Mouse (Mus musculus) adrenal gland, postnatal 14 days (tissue): ENCODE results near the gene Myh9. TPM values are rescaled to one million over a fixed set of nuclear protein-coding genes. Genes with fewer than 3 reads are reported as not detected.
"Not testable (repeated sequence)": the region's sequence is repeated elsewhere in the genome, so short reads cannot be mapped to it uniquely, and the experiment has no call there.

ENCODE experiments used
- DNase-seq: peaks from one replicate; pipeline ENCODE4 v3.0.0; 2021; ENCODE audit warnings: mixed read lengths
- total RNA-seq: library from RNA; stranded (reverse); gene quantifications from 2 replicates; pipeline ENCODE4 v1.2.3, GENCODE M21; 2021

Gene Myh9
- total RNA-seq, 1 experiment from 2014 or later: 280 TPM

DNA sequence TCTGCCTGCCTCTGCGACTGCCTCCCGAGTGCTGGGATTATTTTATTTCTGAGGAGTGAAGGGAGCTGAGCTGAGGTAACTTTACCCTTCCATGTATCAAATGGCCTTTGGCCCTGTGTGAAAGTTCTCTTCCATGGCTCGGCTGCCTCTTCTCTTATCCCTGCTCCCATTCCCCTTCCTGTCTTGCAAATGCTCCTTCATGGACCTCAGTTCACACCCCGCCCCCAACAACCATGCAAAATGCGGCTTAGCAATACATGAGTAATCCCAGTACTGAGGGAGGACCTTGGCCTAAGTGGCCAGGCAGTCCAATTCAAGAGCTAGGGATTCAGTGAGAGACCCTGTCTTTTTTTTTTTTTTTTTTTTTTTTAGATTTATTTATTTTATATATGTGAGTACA, 26.4 kb upstream of the Myh9 start:
- peak; percentile 65 for DNase-seq

DNA sequence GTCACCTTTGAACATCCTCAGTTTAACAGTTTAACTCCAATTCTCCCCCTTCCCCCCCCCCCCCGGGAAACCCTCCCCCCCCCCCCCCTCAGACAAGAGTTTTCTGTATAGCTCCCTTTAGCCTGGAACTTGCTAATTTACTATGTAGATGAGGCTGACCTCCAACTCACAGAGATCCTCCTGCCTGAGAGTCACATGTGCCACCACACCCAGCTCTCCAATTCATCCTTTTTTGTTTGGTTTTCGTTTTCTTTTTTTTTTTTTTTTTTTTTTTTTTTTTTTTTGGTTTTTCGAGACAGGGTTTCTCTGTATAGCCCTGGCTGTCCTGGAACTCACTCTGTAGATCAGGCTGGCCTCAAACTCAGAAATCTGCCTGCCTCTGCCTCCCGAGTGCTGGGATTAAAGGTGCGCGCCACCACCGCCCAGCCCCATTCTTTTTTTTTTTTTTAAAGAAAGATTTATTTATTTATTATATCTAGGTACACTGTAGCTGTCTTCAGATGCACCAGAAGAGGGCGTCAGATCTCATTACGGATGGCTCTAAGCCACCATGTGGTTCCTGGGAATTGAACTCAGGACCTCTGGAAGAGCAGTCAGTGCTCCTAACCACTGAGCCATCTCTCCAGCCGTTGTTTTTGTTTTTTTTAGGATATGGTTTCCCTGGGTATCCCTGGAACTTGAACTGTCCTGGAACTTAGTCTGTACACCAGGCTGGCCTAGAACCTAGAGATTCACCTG, 25.4 kb upstream of the Myh9 start:
- not testable (repeated sequence) for DNase-seq

GRCm38 (mm10) chr15:77866583-77867220, 24.7 kb upstream of the Myh9 start:
- peak; percentile 55 for DNase-seq

- no peak for DNase-seq
These were observed 22.2 kb upstream of the Myh9 start for GRCm38 (mm10) chr15:77864063-77864758.

DNA sequence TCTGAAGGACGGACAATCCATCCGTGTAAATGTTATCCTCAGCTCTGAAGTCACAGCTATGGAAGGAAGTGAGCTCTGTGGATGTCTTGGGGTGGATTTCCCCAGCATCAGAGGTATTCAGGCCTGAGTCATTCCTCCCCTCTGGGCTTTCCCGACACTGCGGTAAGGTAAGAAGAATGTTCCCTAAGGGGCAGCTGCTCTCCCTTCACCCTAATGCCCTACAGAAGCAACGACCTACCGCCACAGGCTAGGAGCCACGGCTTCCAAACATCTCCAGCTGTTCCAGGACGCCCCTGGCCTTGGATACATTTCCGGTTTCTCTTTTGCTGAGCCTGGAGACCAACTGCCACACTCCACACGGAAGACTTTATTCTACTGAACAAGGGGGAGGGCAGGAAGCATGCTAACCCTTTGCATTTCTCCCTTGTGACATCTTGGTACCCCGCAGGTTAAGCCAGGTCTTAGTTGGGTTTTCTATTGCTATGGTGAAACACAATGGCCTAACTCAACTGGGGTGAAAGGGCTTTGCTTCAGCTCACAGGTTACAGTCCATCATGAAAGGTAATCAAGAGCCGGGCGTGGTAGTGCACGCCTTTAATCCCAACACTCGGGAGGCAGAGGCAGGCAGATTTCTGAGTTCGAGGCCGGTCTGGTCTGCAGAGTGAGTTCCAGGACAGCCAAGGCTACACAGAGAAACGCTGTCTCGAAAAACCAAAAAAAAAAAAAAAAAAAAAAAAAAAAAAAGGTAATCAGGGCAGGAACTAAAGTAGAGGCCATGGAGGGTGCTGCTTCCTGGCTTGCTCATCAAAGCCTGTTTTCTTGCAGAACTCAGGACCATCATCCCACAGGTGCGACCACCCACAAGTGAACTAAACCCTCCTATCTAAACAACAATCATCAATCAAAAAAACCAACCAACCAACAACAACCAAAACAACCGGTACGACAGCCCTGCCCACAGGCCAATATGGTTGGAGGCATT, 21.3 kb upstream of the Myh9 start:
- DNase-seq: no peak

DNA sequence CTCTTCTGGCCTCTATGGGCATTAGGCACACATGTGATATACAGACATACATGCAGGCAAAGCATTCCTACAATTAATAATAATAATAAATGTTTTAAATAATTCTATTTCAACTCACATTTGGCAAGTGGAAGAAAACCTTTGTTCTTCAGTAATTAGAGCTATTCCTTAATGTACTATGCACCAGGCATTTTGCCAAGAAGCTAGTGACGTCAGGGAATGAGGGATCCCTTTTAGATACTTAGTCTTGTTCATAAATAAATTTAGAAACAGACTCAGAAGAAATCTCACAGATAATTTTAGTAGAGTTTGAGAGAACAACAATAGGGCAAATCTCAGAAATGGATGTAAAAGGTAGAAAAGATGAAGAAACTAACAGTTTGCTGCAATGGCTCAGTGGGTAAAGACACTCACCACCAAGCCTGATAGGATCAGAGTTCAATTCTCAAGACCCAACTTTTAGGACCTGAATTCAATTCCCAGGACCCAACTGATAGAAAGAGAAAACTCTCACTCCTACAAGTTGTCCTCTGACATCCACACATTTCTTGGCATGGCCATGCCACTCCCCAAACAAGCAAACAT, 18.2 kb upstream of the Myh9 start:
- no peak for DNase-seq

- peak; percentile 67 for DNase-seq
These were observed 15.7 kb upstream of the Myh9 start for GRCm38 (mm10) chr15:77857662-77858156.

DNA sequence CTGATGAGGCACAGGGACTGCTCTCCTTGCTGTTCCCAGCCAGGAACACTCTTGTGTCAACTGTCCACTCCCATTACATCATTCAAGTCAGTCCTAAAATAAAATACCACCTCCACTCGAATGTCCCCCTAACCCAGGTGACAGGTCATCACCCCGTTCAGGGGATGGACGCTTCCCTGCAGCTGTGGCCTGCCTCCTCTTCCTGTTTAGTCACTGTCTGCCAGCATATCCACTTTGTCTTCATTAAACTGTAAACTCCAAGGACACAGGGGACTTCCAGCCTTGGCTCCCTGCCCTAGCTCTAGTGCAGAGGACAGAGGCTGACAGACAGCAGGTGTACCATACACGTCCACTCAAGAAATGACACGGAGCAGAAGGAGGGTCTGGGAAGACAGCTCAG, 14.6 kb upstream of the Myh9 start:
- peak; percentile 92 for DNase-seq

- no peak for DNase-seq
These were observed 13.3 kb upstream of the Myh9 start for GRCm38 (mm10) chr15:77855301-77855700.

DNA sequence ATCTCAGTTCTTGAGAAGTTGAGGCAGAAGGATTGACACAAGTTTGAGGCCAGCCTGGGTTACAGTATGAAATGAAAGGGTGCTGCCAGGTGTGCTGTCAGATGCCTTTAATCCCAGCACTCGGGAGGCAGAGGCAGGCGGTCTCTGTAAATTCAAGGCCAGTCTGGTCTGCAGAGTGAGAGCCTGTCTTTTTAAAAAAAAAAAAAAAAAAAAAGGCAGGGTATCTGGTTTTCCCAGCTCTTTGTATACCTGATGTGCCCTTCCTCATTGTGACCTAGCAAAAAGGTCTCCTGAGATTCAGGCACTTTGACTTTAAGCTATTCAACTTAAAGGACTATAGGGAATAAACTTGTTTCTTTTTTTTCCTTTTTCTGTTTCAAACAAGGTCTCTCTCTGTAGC, 10.0 kb upstream of the Myh9 start:
- no peak for DNase-seq

DNA sequence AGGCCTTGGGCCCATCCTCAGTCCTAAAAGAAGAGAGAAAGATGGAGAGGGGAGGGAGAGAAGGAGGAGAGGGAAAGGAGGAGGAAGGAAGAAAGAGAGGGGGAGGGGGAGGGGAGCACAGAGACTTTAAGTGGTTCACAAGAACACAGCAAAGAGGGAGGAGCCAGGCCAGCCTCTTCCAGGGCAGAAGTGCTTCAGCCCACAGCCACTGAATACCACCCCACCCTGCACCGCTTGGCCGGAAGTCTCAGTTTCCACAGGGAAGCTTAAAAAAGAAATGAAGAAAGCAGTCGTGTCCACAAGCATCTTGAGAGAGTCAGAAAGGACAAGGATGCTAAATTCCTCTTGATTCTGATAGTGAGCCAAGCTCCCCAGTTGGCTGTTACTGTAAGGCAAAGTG, 9.2 kb upstream of the Myh9 start:
- DNase-seq: no peak

- DNase-seq: no peak
These were observed 7.7 kb upstream of the Myh9 start for GRCm38 (mm10) chr15:77849572-77850229.

- no peak for DNase-seq
These were observed 7.1 kb upstream of the Myh9 start for GRCm38 (mm10) chr15:77849039-77849436.

- DNase-seq: no peak
These were observed 6.6 kb upstream of the Myh9 start for GRCm38 (mm10) chr15:77848415-77849038.

- no peak for DNase-seq
These were observed 5.9 kb upstream of the Myh9 start for GRCm38 (mm10) chr15:77847826-77848225.

GRCm38 (mm10) chr15:77847108-77847507, 5.1 kb upstream of the Myh9 start:
- DNase-seq: no peak

- DNase-seq: not testable (repeated sequence)
These were observed 4.1 kb upstream of the Myh9 start for GRCm38 (mm10) chr15:77845931-77846595.

DNA sequence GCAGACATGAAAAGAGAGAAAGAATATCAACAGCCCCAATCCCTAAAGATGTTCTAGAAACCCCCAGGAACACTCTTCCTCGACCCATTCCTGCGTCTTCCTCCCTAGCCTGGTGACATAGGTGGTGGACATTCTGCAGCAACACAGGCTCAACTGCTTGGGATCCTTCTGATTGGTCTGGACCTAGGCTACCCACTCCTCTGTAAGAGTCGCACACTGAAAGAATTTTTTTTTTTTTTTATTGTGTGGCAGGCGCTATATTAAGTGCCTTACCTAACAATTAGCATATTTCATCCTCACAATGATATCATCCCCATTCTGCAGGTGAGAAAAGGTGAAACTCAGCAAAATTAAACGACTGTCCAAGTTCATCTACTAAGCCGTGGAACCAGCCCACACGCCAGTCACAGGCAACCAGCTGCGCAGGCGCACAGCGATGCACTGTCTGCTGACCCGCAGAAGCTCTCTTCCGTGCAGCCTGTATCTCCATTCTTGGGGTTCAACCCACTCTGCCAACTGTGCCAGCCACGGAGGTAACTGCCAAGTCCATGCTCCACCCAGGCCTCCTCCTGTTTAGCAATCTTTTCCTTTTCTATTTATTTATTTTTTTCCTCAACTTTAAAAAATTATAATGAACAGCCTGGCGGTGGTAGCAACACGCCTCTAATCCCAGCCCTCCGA, 3.1 kb upstream of the Myh9 start:
- DNase-seq: no peak

DNA sequence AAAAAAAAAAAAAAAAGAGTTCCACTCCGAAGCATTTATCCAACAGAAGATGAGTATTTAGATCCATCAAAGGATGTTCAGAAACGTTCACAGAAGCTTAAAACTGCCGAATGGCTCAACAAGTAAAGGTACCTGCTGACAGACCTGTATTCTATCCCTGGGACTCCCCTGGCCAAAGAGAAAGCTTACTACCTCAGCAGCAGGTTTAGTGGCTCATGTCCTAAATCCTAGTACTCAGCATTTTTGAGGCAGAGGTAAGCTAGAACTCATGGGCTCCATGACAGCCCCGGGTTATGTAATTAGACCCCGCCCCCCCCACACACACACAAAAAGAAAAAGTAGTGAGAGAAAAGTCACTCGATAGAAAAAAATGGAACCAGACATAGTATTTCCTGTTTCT, 2.1 kb upstream of the Myh9 start:
- no peak for DNase-seq
